Mouse (Mus musculus) lung, embryonic 14.5 days (tissue): ENCODE results near the gene Col26a1. TPM values are rescaled to one million over a fixed set of nuclear protein-coding genes. Genes with fewer than 3 reads are reported as not detected.
"Not testable (repeated sequence)": the region's sequence is repeated elsewhere in the genome, so short reads cannot be mapped to it uniquely, and the experiment has no call there.

Source experiments
- ATAC-seq: fragments of 200-750 bp; cut with Nextera tagmentation; 2 replicates; pipeline ENCODE4 v1.8.0; 2017; ENCODE audit warnings: mild to moderate bottlenecking, moderate TSS enrichment, moderate library complexity; ENCODE audit not compliant: insufficient read depth
- DNase-seq: peaks from one replicate; pipeline ENCODE4 v3.0.0-alpha.2; 2015
- H3K27ac ChIP-seq: fragments of 300-500 bp; sonication (generic); 2 replicates; pipeline ENCODE4 v1.5.1; 2014; ENCODE audit warnings: low read depth, mild to moderate bottlenecking, moderate library complexity
- H3K27me3 ChIP-seq: fragments of 300-500 bp; sonication (generic); 2 replicates; pipeline ENCODE4 v1.6.1; 2014; ENCODE audit warnings: low read length, control low read depth; ENCODE audit not compliant: insufficient read depth
- H3K36me3 ChIP-seq: fragments of 300-500 bp; sonication (generic); 2 replicates; pipeline ENCODE4 v1.6.1; 2014; ENCODE audit warnings: control low read depth; ENCODE audit not compliant: insufficient read depth
- H3K4me1 ChIP-seq: fragments of 300-500 bp; sonication (generic); 2 replicates; pipeline ENCODE4 v1.6.1; 2014; ENCODE audit warnings: antibody characterized with exemption, control low read depth; ENCODE audit not compliant: insufficient read depth
- H3K4me2 ChIP-seq: fragments of 300-500 bp; sonication (generic); 2 replicates; pipeline ENCODE4 v1.6.1; 2014; ENCODE audit warnings: mild to moderate bottlenecking
- H3K4me3 ChIP-seq: fragments of 300-500 bp; sonication (generic); 2 replicates; pipeline ENCODE4 v1.5.1; 2014; ENCODE audit warnings: low read depth, low read length
- H3K9ac ChIP-seq: fragments of 300-500 bp; sonication (generic); 2 replicates; pipeline ENCODE4 v1.6.1; 2014
- H3K9me3 ChIP-seq: fragments of 300-500 bp; sonication (generic); 2 replicates; pipeline ENCODE4 v1.6.1; 2016; ENCODE audit warnings: low read depth, low read length, control low read depth
- CTCF ChIP-seq: IDR thresholded peaks from 2 replicates; pipeline ENCODE4 v1.5.1; 2016; ENCODE audit warnings: antibody characterized with exemption, low read depth
- WGBS: fragments of 180-500 bp; shearing (Covaris S2); extraction: QIAGEN DNeasy Blood & Tissue Kit; methylation state at CpG from one replicate; pipeline ENCODE4 v1.1.7; 2014; 5-methylcytosine and 5-hydroxymethylcytosine counted together
- polyA plus RNA-seq: library from polyadenylated mRNA; unstranded; fragments of >200 nt; fragmentation: Nextera tagmentation; extraction: Ambion mirVana; gene quantifications from 2 replicates; pipeline ENCODE4 v1.2.1, GENCODE M21; 2014

Gene Col26a1
- polyA plus RNA-seq, 1 experiment from 2014 or later, result 11.7 TPM

DNA sequence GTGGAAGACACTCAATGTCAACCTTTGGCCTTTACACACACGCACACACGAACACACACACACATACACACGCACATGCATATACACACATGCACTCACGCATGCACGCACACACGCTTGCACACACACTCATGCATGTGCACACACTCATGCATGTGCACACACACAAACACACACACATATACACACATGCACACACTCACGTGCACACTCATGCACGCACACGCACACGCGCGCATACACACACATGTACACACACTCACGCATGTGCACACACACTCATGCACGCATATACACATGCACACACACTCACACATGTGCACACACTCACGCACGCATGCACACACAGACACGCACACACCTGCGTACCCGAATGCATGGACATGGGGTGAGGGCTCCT lies 130.9 kb downstream of the Col26a1 start:
- H3K9ac ChIP-seq, result no peak overlapping the region
- no peaks in the 10 kb centered on the region for H3K27me3 ChIP-seq
- H3K36me3 ChIP-seq, result no peaks in the 10 kb centered on the region
- H3K4me3 ChIP-seq, result no peak overlapping the region
- ATAC-seq (no peak), DNase-seq (no peak)
- TF ChIP-seq CTCF, result no peak
- H3K27ac ChIP-seq, result no peak overlapping the region
- no peaks in the 10 kb centered on the region for H3K4me1 ChIP-seq
- H3K4me2 ChIP-seq, result no peak overlapping the region
- H3K9me3 ChIP-seq, result peaks cover 14% of the 10 kb centered on the region; the same call in 1 of the 2 replicates
- 97% methylated on average over 19 of the region's 19 CpGs for WGBS

DNA sequence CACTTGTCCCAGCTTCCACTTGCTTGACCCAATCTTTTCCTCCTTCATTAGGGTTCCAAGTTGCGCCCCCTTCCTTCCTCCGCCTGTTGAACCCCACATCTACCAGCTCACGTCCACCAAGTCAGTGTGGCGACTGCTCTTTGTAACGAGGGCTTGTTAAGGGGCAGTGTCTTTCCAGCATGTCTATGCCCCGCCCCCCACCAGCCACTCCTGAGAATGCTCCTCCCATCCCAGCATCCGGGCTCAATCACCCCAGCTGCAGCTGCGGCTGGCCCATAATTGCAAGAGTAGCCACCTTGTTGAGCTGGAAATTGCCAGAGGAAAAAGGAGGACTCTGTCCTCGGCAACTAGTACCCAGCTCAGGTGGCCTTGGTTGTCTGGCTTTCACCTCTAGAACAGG lies 136.4 kb downstream of the Col26a1 start:
- Histone ChIP-seq H3K36me3 (no peaks in the 10 kb centered on the region), H3K9ac (no peak overlapping the region), H3K4me1 (no peaks in the 10 kb centered on the region), H3K27me3 (no peaks in the 10 kb centered on the region), H3K4me3 (no peak overlapping the region), H3K4me2 (no peak overlapping the region), H3K9me3 (peaks cover 14% of the 10 kb centered on the region; the same call in 1 of the 2 replicates), H3K27ac (no peak overlapping the region)
- ATAC-seq (no peak), DNase-seq (no peak)
- 70% methylated on average over 9 of the region's 9 CpGs for WGBS
- no peak for TF ChIP-seq CTCF

- no peak overlapping the region for H3K9ac ChIP-seq
- WGBS, result 62% methylated on average over 6 of the region's 6 CpGs
- no peak for TF ChIP-seq CTCF
- no peak overlapping the region for H3K27ac ChIP-seq
- no peaks in the 10 kb centered on the region for H3K4me1 ChIP-seq
- H3K4me2 ChIP-seq, result no peak overlapping the region
- DNase-seq (no peak), ATAC-seq (no peak)
- H3K4me3 ChIP-seq, result no peak overlapping the region
- H3K9me3 ChIP-seq, result no peaks in the 10 kb centered on the region
- no peaks in the 10 kb centered on the region for H3K27me3 ChIP-seq
- no peaks in the 10 kb centered on the region for H3K36me3 ChIP-seq
These were observed 144.1 kb downstream of the Col26a1 start for GRCm38 (mm10) chr5:136738918-136739317.

GRCm38 (mm10) chr5:136726271-136726670 lies 156.7 kb downstream of the Col26a1 start:
- H3K9me3 ChIP-seq, DNase-seq, H3K36me3 ChIP-seq, ATAC-seq, H3K4me1 ChIP-seq, H3K4me3 ChIP-seq, H3K9ac ChIP-seq, H3K4me2 ChIP-seq, H3K27ac ChIP-seq, H3K27me3 ChIP-seq: not testable (repeated sequence)
- 81% methylated on average over 4 of the region's 5 CpGs for WGBS

GRCm38 (mm10) chr5:136721596-136721995 lies 161.4 kb downstream of the Col26a1 start:
- no peaks in the 10 kb centered on the region for H3K4me1 ChIP-seq
- TF ChIP-seq CTCF, result no peak
- WGBS, result 64% methylated on average over 5 of the region's 5 CpGs
- H3K27ac ChIP-seq, result no peak overlapping the region
- H3K9ac ChIP-seq, result no peak overlapping the region
- no peaks in the 10 kb centered on the region for H3K9me3 ChIP-seq
- DNase-seq (no peak), ATAC-seq (no peak)
- H3K27me3 ChIP-seq, result no peaks in the 10 kb centered on the region
- no peak overlapping the region for H3K4me2 ChIP-seq
- H3K4me3 ChIP-seq, result no peak overlapping the region
- H3K36me3 ChIP-seq, result no peaks in the 10 kb centered on the region

GRCm38 (mm10) chr5:136718656-136719055 lies 164.4 kb downstream of the Col26a1 start:
- no peak for TF ChIP-seq CTCF
- Histone ChIP-seq H3K9me3 (no peaks in the 10 kb centered on the region), H3K4me2 (no peak overlapping the region), H3K4me1 (peaks cover 5% of the 10 kb centered on the region; the same call in 1 of the 2 replicates), H3K9ac (no peak overlapping the region), H3K27ac (no peak overlapping the region), H3K27me3 (no peaks in the 10 kb centered on the region), H3K36me3 (no peaks in the 10 kb centered on the region), H3K4me3 (no peak overlapping the region)
- 55% methylated on average over 8 of the region's 8 CpGs for WGBS
- DNase-seq (no peak), ATAC-seq (no peak)

- Histone ChIP-seq H3K9ac (no peak overlapping the region), H3K4me3 (no peak overlapping the region), H3K4me1 (peaks cover 5% of the 10 kb centered on the region; the same call in 1 of the 2 replicates), H3K27me3 (no peaks in the 10 kb centered on the region), H3K4me2 (no peak overlapping the region), H3K27ac (no peak overlapping the region), H3K9me3 (no peaks in the 10 kb centered on the region), H3K36me3 (no peaks in the 10 kb centered on the region)
- 79% methylated on average over 2 of the region's 2 CpGs for WGBS
- ATAC-seq (no peak), DNase-seq (no peak)
- no peak for TF ChIP-seq CTCF
These were observed 165.5 kb downstream of the Col26a1 start for GRCm38 (mm10) chr5:136717573-136717854.
